Mouse (Mus musculus) lung, postnatal 4 days (tissue): ENCODE measurements around the gene Lsm4.

Experiments
- DNase-seq, 2 experiments: peaks; one replicate each; pipeline ENCODE4 v3.0.0; 2021

Gene Lsm4

GRCm38 (mm10) chr8:70650351-70650750, 22.7 kb upstream of the Lsm4 start:
- no peak for DNase-seq

- DNase-seq, result peak; percentile 78 to 85
Measured at GRCm38 (mm10) chr8:70653226-70653625, 19.8 kb upstream of the Lsm4 start.

GRCm38 (mm10) chr8:70654121-70654520, 18.9 kb upstream of the Lsm4 start:
- no peak for DNase-seq

- DNase-seq, result no peak
Measured at GRCm38 (mm10) chr8:70655469-70655868, 17.6 kb upstream of the Lsm4 start.

DNA sequence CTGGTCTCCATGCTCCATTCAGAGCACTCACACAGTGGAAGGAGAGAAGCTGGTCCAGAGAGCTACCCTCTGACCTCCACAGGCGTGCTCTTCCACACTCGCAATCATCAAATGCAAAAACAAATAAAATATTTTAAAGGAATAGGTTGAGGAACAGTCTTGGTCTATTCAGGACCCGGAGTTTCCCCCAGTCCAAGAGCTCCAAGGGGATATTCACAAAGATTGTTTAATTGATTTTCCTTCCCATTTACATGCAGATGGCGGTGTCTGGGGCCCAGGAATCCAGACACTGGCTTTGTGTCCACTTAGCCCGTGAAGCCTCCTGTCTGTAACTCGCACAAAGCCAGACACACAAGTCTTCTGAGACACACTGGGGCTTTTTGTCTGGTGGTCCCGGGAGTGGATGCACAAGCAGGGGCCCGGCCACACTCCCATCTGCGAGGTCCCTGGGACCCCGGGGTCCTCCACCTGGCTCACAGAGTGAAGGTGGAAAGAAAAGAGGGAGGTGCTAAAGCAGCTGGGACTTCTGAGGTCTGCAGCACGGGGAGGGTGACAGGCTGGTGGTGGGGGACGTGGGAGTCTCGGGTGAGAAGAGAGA, 16.8 kb upstream of the Lsm4 start:
- no peak for DNase-seq

DNA sequence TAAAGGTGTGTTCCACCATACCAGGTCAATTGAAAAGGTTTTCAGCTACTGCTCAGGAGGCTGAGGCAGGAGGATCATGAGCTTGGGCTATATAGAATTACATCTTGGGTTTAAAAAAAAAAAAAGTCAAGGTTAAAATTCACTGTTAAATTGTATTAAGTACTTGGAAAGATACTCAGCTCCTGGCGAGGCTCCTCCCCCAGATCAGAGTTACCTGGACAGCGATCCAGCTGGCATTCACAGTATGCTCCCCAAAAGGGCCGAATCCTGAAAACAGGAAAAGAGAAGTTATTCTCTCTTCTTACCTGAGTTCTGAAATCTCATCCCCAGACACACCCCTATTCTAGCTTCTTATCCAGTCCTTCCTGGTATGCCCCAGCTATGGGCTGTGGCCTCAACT, 15.8 kb upstream of the Lsm4 start:
- DNase-seq, result no peak

DNA sequence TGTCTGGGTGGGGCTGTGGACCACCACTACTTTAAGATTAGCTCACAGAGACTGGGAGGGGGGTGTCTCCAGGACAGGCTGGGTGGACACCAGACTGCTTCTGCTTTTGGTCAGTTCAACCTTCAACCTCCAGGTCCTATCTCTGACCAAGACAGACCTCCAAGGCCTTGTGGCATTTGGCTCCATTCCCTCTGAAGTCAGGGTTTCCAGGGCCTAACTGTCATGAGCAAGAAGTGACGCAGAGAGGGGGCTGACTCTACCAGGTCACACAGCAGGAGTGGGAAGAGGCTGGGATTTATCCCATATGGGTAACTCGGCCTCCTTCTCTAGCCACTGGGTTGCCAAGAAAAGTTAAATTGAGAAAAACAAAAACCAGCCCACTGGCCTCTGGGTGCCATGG, 15.3 kb upstream of the Lsm4 start:
- DNase-seq, result no peak

DNA sequence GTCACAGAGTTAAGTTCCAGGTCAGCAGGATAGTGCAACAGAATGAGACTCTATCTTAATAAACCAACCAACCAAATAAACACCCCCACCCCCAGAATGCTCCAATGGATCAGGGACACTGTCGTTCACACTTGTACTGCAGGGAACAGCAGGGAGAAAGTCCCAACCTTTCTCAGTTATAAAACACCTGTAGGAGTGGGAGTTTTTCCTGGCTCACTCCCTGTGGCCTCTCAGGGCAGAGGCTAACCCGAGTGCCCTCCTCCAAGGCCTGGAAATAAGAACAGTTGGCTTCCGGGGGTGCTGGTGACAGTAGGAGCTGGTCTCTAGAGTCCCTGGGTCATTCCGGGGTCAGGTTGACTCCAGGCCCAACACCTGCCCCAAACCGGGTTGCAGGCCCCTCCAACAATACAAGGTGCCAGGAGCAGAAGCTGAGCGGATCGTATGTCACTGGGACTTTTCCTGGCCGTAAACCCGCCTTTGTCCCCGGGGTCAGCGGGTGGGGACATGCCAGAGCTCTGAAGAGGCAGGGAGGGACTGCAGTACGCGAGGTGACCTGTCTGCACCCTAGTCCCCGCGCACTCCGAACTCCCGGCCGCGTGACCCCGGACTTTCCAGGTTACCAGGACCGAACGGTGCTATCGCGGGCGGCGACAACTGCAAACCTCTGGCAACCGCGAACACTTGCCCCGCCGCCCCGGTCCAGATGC, 14.0 kb upstream of the Lsm4 start:
- DNase-seq, result no peak

DNA sequence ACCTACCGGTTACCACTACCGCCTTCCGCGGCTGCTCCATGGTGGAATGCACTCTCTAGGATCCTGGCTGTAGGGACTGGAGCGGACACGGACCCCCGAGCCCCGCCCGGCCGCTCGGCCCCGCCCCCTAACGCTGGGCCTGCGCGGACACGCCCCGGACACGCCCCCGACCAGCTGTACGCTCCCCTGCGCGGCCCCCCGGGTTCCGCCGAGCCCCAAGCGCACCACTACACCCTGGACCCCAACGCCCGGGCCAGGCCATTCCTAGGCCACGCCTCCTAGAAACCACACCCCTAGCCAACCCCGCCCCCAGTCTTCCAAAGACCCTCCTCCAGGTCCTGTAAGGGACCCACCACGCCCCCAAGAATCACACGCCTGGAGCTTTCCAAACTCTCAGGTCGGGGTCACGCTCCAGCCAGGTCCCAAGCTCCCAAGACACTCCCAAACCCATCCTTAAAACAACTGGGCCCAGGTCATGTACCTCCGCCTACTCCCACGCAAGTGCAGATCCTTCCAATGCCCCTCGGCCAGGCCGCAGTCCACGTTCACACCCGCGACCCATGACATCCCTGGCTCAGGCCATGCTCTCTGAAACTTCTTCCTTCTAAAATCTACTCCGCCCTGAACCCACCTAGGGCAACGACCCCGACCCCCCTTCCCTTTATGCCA, 13.3 kb upstream of the Lsm4 start:
- DNase-seq, result peak; percentile 95 to 97

DNA sequence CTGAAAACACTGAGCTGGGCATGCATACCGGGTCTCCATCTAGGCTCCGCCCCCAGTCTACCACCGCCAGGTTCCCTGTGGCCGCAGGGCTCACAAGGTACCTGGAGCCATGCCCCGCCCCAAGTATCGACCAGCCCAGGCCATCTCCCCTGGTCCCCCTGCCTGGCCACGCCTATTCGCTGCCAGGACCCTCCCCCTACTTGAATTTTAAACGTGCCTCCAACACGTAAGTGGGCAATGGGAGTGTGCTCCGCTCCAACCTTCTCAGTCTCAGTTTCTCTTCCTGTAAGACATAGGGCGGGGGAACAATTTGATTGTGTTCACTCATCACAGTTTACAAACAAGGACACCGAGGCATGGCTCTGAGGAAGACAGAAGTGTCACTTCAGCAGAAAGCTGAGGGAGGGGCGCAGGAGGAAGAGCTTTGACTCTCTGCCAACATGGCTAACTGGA, 12.7 kb upstream of the Lsm4 start, which contains the start of gene Pgpep1:
TSS of gene Pgpep1 (minus strand) at position 116 of the 453 bp plus-strand sequence.
- peak; percentile 42 to 77 for DNase-seq

GRCm38 (mm10) chr8:70663691-70664090, 9.4 kb upstream of the Lsm4 start:
- DNase-seq, result no peak

DNA sequence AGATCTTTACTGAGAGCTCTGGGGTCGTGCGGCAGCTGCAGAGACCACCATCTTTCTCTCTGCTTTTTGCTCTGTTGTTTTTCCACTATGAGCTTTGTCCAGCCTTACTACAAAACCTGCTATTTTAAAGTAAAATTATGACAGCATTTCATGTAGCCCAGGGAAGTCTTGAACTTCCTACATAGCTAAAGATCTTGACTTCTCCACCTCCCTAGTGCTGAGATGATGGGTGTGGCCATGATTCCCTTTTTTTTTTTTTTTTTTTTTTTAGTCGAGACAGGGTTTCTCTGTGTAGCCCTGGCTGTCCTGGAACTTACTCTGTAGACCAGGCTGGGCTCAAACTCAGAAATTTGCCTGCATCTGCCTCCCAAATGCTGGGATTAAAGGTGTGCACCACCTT, 8.4 kb upstream of the Lsm4 start:
- DNase-seq, result no peak

GRCm38 (mm10) chr8:70665599-70665998, 7.4 kb upstream of the Lsm4 start:
- DNase-seq, result no peak

- DNase-seq, result peak in 1 of 2 experiments; percentile 63
Measured at GRCm38 (mm10) chr8:70667071-70667470, 6.0 kb upstream of the Lsm4 start.

GRCm38 (mm10) chr8:70671615-70672324, 1.3 kb upstream of the Lsm4 start:
- DNase-seq, result no peak

DNA sequence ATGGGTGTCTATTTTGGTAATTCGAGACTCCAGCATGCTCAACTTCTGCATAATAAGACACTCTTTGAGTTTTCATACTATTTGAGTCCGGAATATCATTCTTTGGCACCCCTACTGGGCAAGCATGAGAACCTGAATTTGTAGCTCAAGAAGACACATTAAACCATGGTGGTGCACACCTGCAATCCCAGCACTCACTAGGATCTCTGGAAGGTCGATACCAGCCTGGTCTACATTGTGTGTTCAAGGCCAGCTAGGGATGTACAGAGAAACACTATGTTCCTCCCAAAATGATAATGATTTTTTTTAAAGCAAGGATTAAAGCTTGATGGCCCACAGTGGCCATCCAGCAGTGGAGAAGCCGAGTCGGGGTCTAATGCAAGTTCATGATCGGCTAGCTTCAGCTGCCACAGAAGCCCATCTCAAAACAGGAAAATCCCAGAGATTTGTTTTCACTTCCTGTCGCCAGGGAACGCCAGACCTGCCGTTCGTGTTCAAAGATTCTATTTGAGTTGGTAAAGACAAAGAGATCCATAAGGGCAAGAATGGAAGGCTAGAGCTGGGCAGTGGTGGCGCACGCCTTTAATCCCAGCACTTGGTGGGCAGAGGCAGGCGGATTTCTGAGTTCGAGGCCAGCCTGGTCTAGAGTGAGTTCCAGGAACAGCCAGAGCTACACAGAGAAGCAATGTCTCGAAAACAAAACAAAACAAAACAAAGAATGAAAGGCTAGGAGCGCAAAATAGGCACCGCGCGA, 546 bp upstream of the Lsm4 start:
- no peak for DNase-seq

DNA sequence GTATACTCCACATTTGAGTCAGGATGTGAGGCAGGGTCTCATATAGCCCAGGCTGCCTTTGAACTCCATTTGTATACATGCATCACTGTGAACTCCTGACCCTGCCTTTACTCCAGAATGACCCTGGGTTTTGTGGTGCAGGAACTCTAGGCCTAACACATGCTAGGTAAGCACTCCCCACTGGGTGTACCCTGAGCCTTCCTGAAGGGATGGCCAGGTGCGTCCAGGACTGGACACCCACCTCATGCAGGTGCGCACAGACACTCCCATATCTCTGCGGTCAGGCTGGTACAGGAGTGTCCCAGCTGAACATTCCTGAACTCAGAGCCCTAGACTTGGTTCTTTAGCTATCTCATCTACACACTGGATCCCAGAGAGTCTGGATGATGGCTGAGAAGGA, 1.1 kb downstream of the Lsm4 start:
- DNase-seq, result no peak

DNA sequence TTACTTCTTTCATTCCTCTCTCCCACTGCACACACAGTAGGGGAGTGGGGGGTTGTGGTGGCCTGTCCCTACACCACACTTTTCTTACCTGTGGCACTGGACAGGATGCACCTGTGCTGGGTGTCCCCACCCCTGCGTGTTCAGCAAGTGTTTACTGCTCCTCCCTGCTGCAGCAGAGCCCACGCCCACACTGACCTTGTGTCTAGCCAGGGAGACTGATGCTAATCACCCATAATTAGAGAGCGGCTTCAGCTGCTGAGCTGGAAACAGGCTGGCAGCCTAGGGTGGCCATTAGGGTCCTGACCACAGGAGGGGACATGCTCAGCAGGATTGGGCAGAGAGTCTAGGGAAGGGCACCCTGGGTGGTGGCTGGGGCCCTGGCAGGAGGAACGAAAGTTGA, 1.7 kb downstream of the Lsm4 start:
- no peak for DNase-seq

GRCm38 (mm10) chr8:70675336-70675735, 2.3 kb downstream of the Lsm4 start:
- DNase-seq, result no peak

DNA sequence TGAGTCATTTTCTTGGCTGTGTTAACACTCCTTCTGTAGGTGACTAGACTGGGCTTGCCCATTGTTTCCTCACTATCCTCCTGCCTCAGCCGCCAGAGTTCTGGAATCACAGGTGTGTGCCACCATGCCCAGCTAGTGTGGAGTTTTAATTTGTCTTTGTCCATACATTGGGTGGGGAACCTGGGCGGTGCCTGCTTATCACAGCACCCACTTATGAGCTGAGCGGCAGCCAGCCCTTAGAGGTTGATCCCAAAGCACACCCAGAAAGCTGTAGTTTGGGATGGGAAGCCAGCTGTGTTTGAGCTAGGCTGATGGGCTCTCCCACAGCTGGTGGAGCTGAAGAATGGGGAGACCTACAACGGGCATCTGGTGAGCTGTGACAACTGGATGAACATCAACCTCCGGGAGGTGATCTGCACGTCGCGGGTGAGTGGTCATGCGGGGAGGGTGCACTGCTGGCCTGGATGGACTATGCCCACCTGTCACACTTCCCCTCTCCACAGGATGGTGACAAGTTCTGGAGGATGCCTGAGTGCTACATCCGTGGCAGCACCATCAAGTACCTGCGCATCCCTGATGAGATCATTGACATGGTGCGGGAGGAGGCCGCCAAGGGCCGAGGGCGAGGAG, 4.5 kb downstream of the Lsm4 start:
- no peak for DNase-seq

- no peak for DNase-seq
Measured at GRCm38 (mm10) chr8:70678679-70679078, 5.6 kb downstream of the Lsm4 start.

DNA sequence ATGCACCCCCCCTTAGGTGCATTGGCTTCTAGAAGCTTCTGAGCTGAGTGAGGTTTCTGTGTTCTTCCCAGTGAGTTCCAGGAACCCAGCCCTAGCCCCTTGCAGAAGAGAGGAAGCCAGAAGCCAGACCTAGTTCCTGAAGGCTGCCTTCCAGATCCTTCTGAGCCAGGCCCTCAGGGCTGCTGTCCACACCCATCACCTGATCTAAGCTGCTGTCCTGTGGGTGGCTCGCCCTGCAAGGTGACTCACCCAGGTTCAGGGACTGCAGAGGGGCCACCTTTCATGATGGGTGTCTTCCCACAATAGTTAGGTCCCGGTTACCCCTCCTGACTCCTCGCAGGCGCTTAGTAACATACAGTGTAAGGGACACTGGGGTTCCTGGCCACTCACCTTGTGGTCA, 6.4 kb downstream of the Lsm4 start:
- no peak for DNase-seq
